ENCODE assay signal across 13 mouse cellular contexts in the genomic region with DNA sequence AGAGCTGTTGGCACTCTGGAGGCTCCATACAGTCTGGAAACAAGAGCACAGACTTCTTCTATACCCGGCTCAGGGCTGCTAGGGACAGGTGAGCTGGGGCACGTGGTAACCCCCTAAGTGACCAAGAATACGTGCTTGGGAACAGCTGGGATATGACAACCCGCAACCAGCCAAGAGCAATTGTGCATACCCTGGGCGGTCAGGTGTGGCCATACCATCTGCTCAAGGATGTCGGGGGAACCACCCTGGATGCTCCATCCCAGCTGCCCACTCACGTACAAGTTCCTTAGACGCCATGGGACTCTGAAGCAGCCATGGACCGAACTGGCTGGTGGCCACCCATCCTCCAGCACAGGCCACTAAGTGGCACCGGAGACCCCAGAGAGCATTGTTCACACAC. TPM values are rescaled to one million over a fixed set of nuclear protein-coding genes. Genes with fewer than 3 reads are reported as not detected.
DNase-seq lines count a peak whose midpoint lies in the region; ATAC-seq and TF ChIP-seq lines count a peak whose summit lies in the region.
"Had no signal": no experiment of that assay in that cellular context is flagged by ENCODE, and none has a peak within 500 bp of the region (broad histone marks: within the 10 kb centered on the region; RNA-seq: fewer than 3 reads in every experiment).

No protein-coding gene starts in this region.

- no peaks in the 10 kb centered on the region for H3K36me3 ChIP-seq in hindbrain, embryonic 15.5 days
- no peaks in the 10 kb centered on the region for H3K36me3 ChIP-seq in hindbrain, embryonic 11.5 days (ENCODE audit: control insufficient read depth, insufficient read depth, low read length)
- H3K36me3 ChIP-seq in limb, embryonic 14.5 days (ENCODE audit: control insufficient read depth, insufficient read depth, low read length): no peaks in the 10 kb centered on the region
- no peaks in the 10 kb centered on the region for H3K36me3 ChIP-seq in stomach, embryonic 15.5 days
- H3K36me3 ChIP-seq: forebrain, embryonic 10.5 days; liver, embryonic 12.5 days had no signal

- no peak overlapping the region for H3K4me3 ChIP-seq in hindbrain, embryonic 15.5 days
- H3K4me3 ChIP-seq in hindbrain, embryonic 11.5 days (ENCODE audit: low read depth, low read length): no peak overlapping the region
- H3K4me3 ChIP-seq in limb, embryonic 14.5 days (replicated peaks; ENCODE audit: low read length): no peak overlapping the region
- no peak overlapping the region for H3K4me3 ChIP-seq in stomach, embryonic 15.5 days (replicated peaks)
- H3K4me3 ChIP-seq: forebrain, embryonic 10.5 days; heart, embryonic 10.5 days; liver, embryonic 12.5 days had no signal

- 0 out of 2 replicates have a peak, but pooled peaks have one; percentile 43 for ATAC-seq in hindbrain, embryonic 15.5 days (ENCODE audit: low FRiP score, low read depth)
- ATAC-seq in hindbrain, embryonic 11.5 days (ENCODE audit: low FRiP score): no peak
- ATAC-seq in limb, embryonic 14.5 days (ENCODE audit: low FRiP score, low read depth): no peak
- ATAC-seq in stomach, embryonic 15.5 days (ENCODE audit: insufficient read depth, low FRiP score, low read depth): no peak
- ATAC-seq: liver, embryonic 12.5 days had no signal

- 88% methylated on average over 10 of the region's 10 CpGs for WGBS in hindbrain, embryonic 15.5 days
- WGBS in hindbrain, embryonic 11.5 days: 91% methylated on average over 10 of the region's 10 CpGs
- 88% methylated on average over 10 of the region's 10 CpGs for WGBS in limb, embryonic 14.5 days
- WGBS in stomach, embryonic 15.5 days: 88% methylated on average over 10 of the region's 10 CpGs

- H3K4me2 ChIP-seq in hindbrain, embryonic 15.5 days: no peak overlapping the region
- H3K4me2 ChIP-seq in hindbrain, embryonic 11.5 days (replicated peaks; ENCODE audit: low read depth, low read length): no peak overlapping the region
- no peak overlapping the region for H3K4me2 ChIP-seq in limb, embryonic 14.5 days (replicated peaks; ENCODE audit: low read depth, low read length, severe bottlenecking)
- H3K4me2 ChIP-seq in stomach, embryonic 15.5 days: no peak overlapping the region
- H3K4me2 ChIP-seq: liver, embryonic 12.5 days had no signal

- no peak for TF ChIP-seq POLR2A in limb, embryonic 14.5 days (IDR thresholded peaks at IDR 0.05; ENCODE audit: borderline replicate concordance, extremely low read depth, insufficient read depth, insufficient read length)

- no peak for DNase-seq in hindbrain, embryonic 11.5 days (ENCODE audit: low spot score)
- peak; percentile 28 for DNase-seq in left cerebral cortex, postnatal 4 days
- DNase-seq in left cerebral cortex, adult 11 months (ENCODE audit: low spot score): no peak
- DNase-seq in limb, embryonic 14.5 days (ENCODE audit: low spot score): no peak
- DNase-seq in adrenal gland, postnatal 25 days: no peak
- DNase-seq: kidney, adult 18-20 months; lung, adult 2 months; thymus, postnatal 36 days had no signal

- no peaks in the 10 kb centered on the region for H3K27me3 ChIP-seq in hindbrain, embryonic 15.5 days
- no peaks in the 10 kb centered on the region for H3K27me3 ChIP-seq in hindbrain, embryonic 11.5 days (ENCODE audit: control insufficient read depth, insufficient read depth, low read length)
- H3K27me3 ChIP-seq in limb, embryonic 14.5 days (ENCODE audit: control insufficient read depth, insufficient read depth, low read length): no peaks in the 10 kb centered on the region
- H3K27me3 ChIP-seq in stomach, embryonic 15.5 days (replicated peaks): no peaks in the 10 kb centered on the region

- no peaks in the 10 kb centered on the region; the same call in 1 of the 2 replicates for H3K4me1 ChIP-seq in hindbrain, embryonic 15.5 days (replicated peaks)
- H3K4me1 ChIP-seq in hindbrain, embryonic 11.5 days (replicated peaks; ENCODE audit: control insufficient read depth, insufficient read depth, low read length): no peaks in the 10 kb centered on the region
- H3K4me1 ChIP-seq in limb, embryonic 14.5 days (ENCODE audit: control insufficient read depth, insufficient read depth, low read length): peaks cover 29% of the 10 kb centered on the region
- H3K4me1 ChIP-seq in stomach, embryonic 15.5 days: peaks cover 10% of the 10 kb centered on the region; the same call in 1 of the 2 replicates
- H3K4me1 ChIP-seq: forebrain, embryonic 10.5 days; liver, embryonic 12.5 days had no signal

- H3K9ac ChIP-seq in hindbrain, embryonic 15.5 days: no peak overlapping the region
- no peak overlapping the region for H3K9ac ChIP-seq in hindbrain, embryonic 11.5 days (ENCODE audit: low read depth, low read length)
- H3K9ac ChIP-seq in limb, embryonic 14.5 days (ENCODE audit: low read depth, low read length, severe bottlenecking): no peak overlapping the region
- H3K9ac ChIP-seq in stomach, embryonic 15.5 days: no peak overlapping the region
- H3K9ac ChIP-seq: liver, embryonic 12.5 days had no signal

- H3K27ac ChIP-seq in hindbrain, embryonic 15.5 days (replicated peaks): no peak overlapping the region
- H3K27ac ChIP-seq in hindbrain, embryonic 11.5 days (ENCODE audit: low read depth, low read length): no peak overlapping the region
- 0 out of 2 replicates have a peak overlapping the region, but pooled peaks have one; percentile 67 for H3K27ac ChIP-seq in limb, embryonic 14.5 days (replicated peaks; ENCODE audit: low read depth, low read length)
- H3K27ac ChIP-seq in stomach, embryonic 15.5 days: 0 out of 2 replicates have a peak overlapping the region, but pooled peaks have one; percentile 7
- H3K27ac ChIP-seq: forebrain, embryonic 10.5 days; heart, embryonic 10.5 days; liver, embryonic 12.5 days had no signal

- intact Hi-C loops in left cerebral cortex, postnatal 4 days (cut with DNase I): no loop called here

- H3K9me3 ChIP-seq in hindbrain, embryonic 15.5 days: no peaks in the 10 kb centered on the region
- H3K9me3 ChIP-seq in hindbrain, embryonic 11.5 days (ENCODE audit: control insufficient read depth, low read length): no peaks in the 10 kb centered on the region
- H3K9me3 ChIP-seq in limb, embryonic 14.5 days (ENCODE audit: control insufficient read depth, low read length): no peaks in the 10 kb centered on the region; the same call in 1 of the 2 replicates
- no peaks in the 10 kb centered on the region for H3K9me3 ChIP-seq in stomach, embryonic 15.5 days
- H3K9me3 ChIP-seq: heart, embryonic 10.5 days; liver, embryonic 12.5 days had no signal

RNA-seq across cellular contexts. Expression of a gene that starts 26.8 kb away (rescaled TPM):
- polyA plus RNA-seq in hindbrain, embryonic 15.5 days (2015; fragmentation: Nextera tagmentation; extraction: Ambion mirVana): 3.4 and 3.8 TPM in 2 replicates
- polyA plus RNA-seq in hindbrain, embryonic 11.5 days (2014; fragmentation: Nextera tagmentation; extraction: Ambion mirVana): 0.66 and 0.69 TPM in 2 replicates
- 10 to 100 TPM; 46.5 to 50.9 TPM for total RNA-seq in left cerebral cortex, postnatal 4 days (2021)
- polyA plus RNA-seq in limb, embryonic 14.5 days (2012; rRNA removed): 2.7 and 3.3 TPM in 2 replicates
- polyA plus RNA-seq in limb, embryonic 14.5 days (2014; fragmentation: Nextera tagmentation; extraction: Ambion mirVana): 1.3 and 1.6 TPM in 2 replicates
- 1.4 and 1.5 TPM in 2 replicates for polyA plus RNA-seq in stomach, embryonic 15.5 days (2015; fragmentation: Nextera tagmentation; extraction: Ambion mirVana)
- total RNA-seq in adrenal gland, postnatal 25 days (2021): 10.8 and 14.5 TPM in 2 replicates

Comparison
In these comparisons a context has a peak if more than half of its experiments do, and no peak if none do; other contexts are left out.
1. H3K27ac ChIP-seq: peak in limb, embryonic 14.5 days (single experiment) and stomach, embryonic 15.5 days (single experiment); none in hindbrain, embryonic 15.5 days (single experiment) and hindbrain, embryonic 11.5 days (single experiment).